ENCODE assay signal across 8 mouse cellular contexts in the genomic region with DNA sequence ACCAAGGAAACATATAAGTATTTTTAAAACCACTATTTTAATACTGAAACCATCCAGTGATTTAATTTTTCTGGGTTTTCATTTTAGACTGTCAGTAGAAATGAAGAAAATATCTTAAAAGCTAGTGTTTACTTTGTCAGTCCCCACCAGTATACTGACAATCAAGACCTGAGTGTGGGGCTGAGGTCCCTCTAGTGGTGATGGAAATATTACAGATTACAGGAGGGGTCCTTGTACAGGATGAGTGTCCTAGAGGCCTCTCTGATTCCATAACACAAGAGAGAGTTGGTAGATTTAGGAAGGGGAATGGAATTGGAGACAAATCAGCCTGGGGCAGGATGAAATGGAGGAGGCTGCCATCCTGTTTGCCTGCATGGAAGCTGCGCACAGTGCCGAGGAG.
A peak's percentile ranks its signal among the peaks of the same experiment; 100 is the strongest.
DNase-seq lines count a peak whose midpoint lies in the region; ATAC-seq and TF ChIP-seq lines count a peak whose summit lies in the region.

No protein-coding gene starts in this region.

- no peak for TF ChIP-seq EP300 in MEL (IDR thresholded peaks at IDR 0.05; ENCODE audit: low read depth in 1 of 2, low read length in 2 of 2)

- H3K9ac ChIP-seq in kidney, embryonic 15.5 days = no peak overlapping the region
- no peak overlapping the region for H3K9ac ChIP-seq in MEL (ENCODE audit: control insufficient read depth, low read depth, low read length, poor library complexity, severe bottlenecking)
- H3K9ac ChIP-seq in embryonic facial prominence, embryonic 13.5 days = no peak overlapping the region

- no peaks in the 10 kb centered on the region for H3K9me3 ChIP-seq in kidney, embryonic 15.5 days (replicated peaks)
- H3K9me3 ChIP-seq in MEL (replicated peaks; ENCODE audit: insufficient read depth, low read length) = no peaks in the 10 kb centered on the region
- no peaks in the 10 kb centered on the region for H3K9me3 ChIP-seq in embryonic facial prominence, embryonic 13.5 days

- ATAC-seq in kidney, embryonic 15.5 days (replicated peaks; ENCODE audit: low FRiP score) = peak; percentile 60; the same call in 1 of the 2 replicates
- ATAC-seq in embryonic facial prominence, embryonic 13.5 days (ENCODE audit: insufficient number of reproducible peaks, insufficient read depth, low FRiP score, low TSS enrichment, low read depth) = peak; percentile 64; the same call in 1 of the 2 replicates
- ATAC-seq in erythroblast, adult 5-6 weeks (replicated peaks; ENCODE audit: low FRiP score, poor library complexity, severe bottlenecking) = no peak

- WGBS in kidney, embryonic 15.5 days = 100% methylated on average over 2 of the region's 2 CpGs
- WGBS in embryonic facial prominence, embryonic 13.5 days = 92% methylated on average over 2 of the region's 2 CpGs

- H3K4me2 ChIP-seq in kidney, embryonic 15.5 days = no peak overlapping the region
- no peak overlapping the region for H3K4me2 ChIP-seq in embryonic facial prominence, embryonic 13.5 days

- peaks cover 63% of the 10 kb centered on the region for H3K36me3 ChIP-seq in kidney, embryonic 15.5 days
- peaks cover 0 to 1% of the 10 kb centered on the region in 2 experiments; a peak in 1 of 4 replicates for H3K36me3 ChIP-seq in MEL (ENCODE audit: control insufficient read depth in 1 of 2, insufficient read depth in 2 of 2, low read length in 2 of 2)
- H3K36me3 ChIP-seq in embryonic facial prominence, embryonic 13.5 days = peaks cover 30% of the 10 kb centered on the region

- no peak for DNase-seq in kidney, adult 8-10 months
- DNase-seq in MEL (ENCODE audit: low read depth, low spot score) = peak; percentile 57
- DNase-seq in lung, postnatal 14 days = peak; percentile 35
- DNase-seq in thymus, postnatal 4 days = peak; percentile 22
- no peak for DNase-seq in frontal cortex, postnatal 36 days (ENCODE audit: low spot score in 2 of 2)

- no peak overlapping the region for H3K4me3 ChIP-seq in kidney, embryonic 15.5 days (replicated peaks)
- no peak overlapping the region for H3K4me3 ChIP-seq in MEL (ENCODE audit: control insufficient read depth in 1 of 2, insufficient read depth in 1 of 2, low read depth in 2 of 2, low read length in 2 of 2)
- no peak overlapping the region for H3K4me3 ChIP-seq in embryonic facial prominence, embryonic 13.5 days

- no peak overlapping the region for H3K27ac ChIP-seq in kidney, embryonic 15.5 days
- H3K27ac ChIP-seq in MEL (ENCODE audit: control insufficient read depth, low read depth, low read length) = no peak overlapping the region
- no peak overlapping the region for H3K27ac ChIP-seq in embryonic facial prominence, embryonic 13.5 days

- TF ChIP-seq RAD21 in MEL (IDR thresholded peaks at IDR 0.05; ENCODE audit: low read depth, low read length) = peak; percentile 54

- no peaks in the 10 kb centered on the region for H3K79me2 ChIP-seq in MEL (ENCODE audit: control insufficient read depth, insufficient read depth, low read length, poor library complexity)

- TF ChIP-seq POLR2A in MEL (IDR thresholded peaks at IDR 0.05; ENCODE audit: control insufficient read depth in 1 of 2, insufficient read depth in 1 of 2, low read depth in 1 of 2, low read length in 2 of 2, poor library complexity in 1 of 2) = no peak

- TF ChIP-seq CTCF in MEL (IDR thresholded peaks at IDR 0.05 in 2 of 3, conservative IDR thresholded peaks at IDR 0.05 in 1 of 3; ENCODE audit: control insufficient read depth in 1 of 3, insufficient read depth in 1 of 3, low read depth in 2 of 3, low read length in 3 of 3, poor library complexity in 1 of 3, severe bottlenecking in 1 of 3) = peak; percentile 21 to 64 (median 45); a peak in 4 of 6 replicates

- H3K27me3 ChIP-seq in kidney, embryonic 15.5 days = no peaks in the 10 kb centered on the region
- no peaks in the 10 kb centered on the region for H3K27me3 ChIP-seq in MEL (ENCODE audit: control insufficient read depth in 1 of 2, insufficient read depth in 2 of 2, low read length in 2 of 2)
- no peaks in the 10 kb centered on the region for H3K27me3 ChIP-seq in embryonic facial prominence, embryonic 13.5 days

- H3K4me1 ChIP-seq in kidney, embryonic 15.5 days = no peaks in the 10 kb centered on the region
- H3K4me1 ChIP-seq in MEL (ENCODE audit: control insufficient read depth in 1 of 2, insufficient read depth in 2 of 2, low read length in 2 of 2) = no peaks in the 10 kb centered on the region
- no peaks in the 10 kb centered on the region for H3K4me1 ChIP-seq in embryonic facial prominence, embryonic 13.5 days

TF ChIP-seq in MEL, 35 proteins besides CTCF, POLR2A, EP300 and RAD21:
- TF ChIP-seq UBTF (IDR thresholded peaks at IDR 0.05; ENCODE audit: borderline replicate concordance, insufficient read depth, low read depth, low read length) = no peak
- peak; percentile 46 for TF ChIP-seq SMC3 (IDR thresholded peaks at IDR 0.05; ENCODE audit: low read depth, low read length)
TF ChIP-seq in MEL: peak in this region for 1.

Comparison
In these comparisons a context has a peak if more than half of its experiments do, and no peak if none do; other contexts are left out.
1. DNase-seq: peak in MEL (single experiment), lung, postnatal 14 days (single experiment) and thymus, postnatal 4 days (single experiment); none in kidney, adult 8-10 months (0 of 2) and frontal cortex, postnatal 36 days (0 of 2).